Mouse (Mus musculus): ENCODE measurements around the gene Npr2. TPM values are rescaled to one million over a fixed set of nuclear protein-coding genes. Genes with fewer than 3 reads are reported as not detected.

Gene Npr2
- polyA plus RNA-seq (2017; shearing (Covaris generic)) = under 1 TPM in 1 of 2 experiments, not detected in 1; 0.18 TPM

GRCm38 (mm10) chr4:43631046-43631955 is at the start of gene Npr2:
TSS of gene Npr2 (plus strand) at chr4:43631935.

GRCm38 (mm10) chr4:43584444-43585416 is 47.0 kb upstream of the Npr2 start, which contains the start of gene Msmp:
TSS of gene Msmp (minus strand) at chr4:43584494.

GRCm38 (mm10) chr4:43653161-43654015 is 21.7 kb downstream of the Npr2 start, which contains the start of gene Spag8:
TSS of gene Spag8 (minus strand) at chr4:43653594.

GRCm38 (mm10) chr4:43656339-43657109 is 24.8 kb downstream of the Npr2 start, which contains the start of gene Hint2:
TSS of gene Hint2 (minus strand) at chr4:43656466.

GRCm38 (mm10) chr4:43668782-43669427 is 37.2 kb downstream of the Npr2 start, which contains the start of the genes Tmem8b and Fam221b:
TSS of gene Tmem8b (plus strand) at chr4:43668971.
TSS of gene Fam221b (minus strand) at chr4:43669145.

GRCm38 (mm10) chr4:43700707-43701106 is 69.0 kb downstream of the Npr2 start, which contains the start of gene Olfr70:
TSS of gene Olfr70 (minus strand) at chr4:43700807.

Other genes with a start within 250 kb of the Npr2 start
- under 1 TPM in 1 of 2 experiments, not detected in 1; 0.96 TPM for gene Rusc2, start 250.0 kb upstream of the Npr2 start, polyA plus RNA-seq (2017; shearing (Covaris generic))
- gene Fam166b, start 202.8 kb upstream of the Npr2 start, polyA plus RNA-seq (2017; shearing (Covaris generic)) = under 1 TPM in 1 of 2 experiments, not detected in 1; 0.12 TPM
- 10 to 100 TPM; 35.2 to 58.2 TPM for gene Tesk1, start 190.0 kb upstream of the Npr2 start, polyA plus RNA-seq (2017; shearing (Covaris generic))
- 10 to 100 TPM; 14.2 to 27.3 TPM for gene Cd72, start 177.3 kb upstream of the Npr2 start, polyA plus RNA-seq (2017; shearing (Covaris generic))
- gene Sit1, start 148.2 kb upstream of the Npr2 start, polyA plus RNA-seq (2017; shearing (Covaris generic)) = 100 to 1,000 TPM; 151 to 176 TPM
- 10 to 100 TPM; 60.9 to 85.4 TPM for gene Ccdc107, start 139.0 kb upstream of the Npr2 start, polyA plus RNA-seq (2017; shearing (Covaris generic))
- gene Arhgef39, start 132.2 kb upstream of the Npr2 start, polyA plus RNA-seq (2017; shearing (Covaris generic)) = 1 to 10 TPM; 5.6 to 6.3 TPM
- under 1 TPM; 0.17 to 0.47 TPM for gene Car9, start 125.0 kb upstream of the Npr2 start, polyA plus RNA-seq (2017; shearing (Covaris generic))
- gene Tpm2, start 108.2 kb upstream of the Npr2 start, polyA plus RNA-seq (2017; shearing (Covaris generic)) = under 1 TPM in 1 of 2 experiments, not detected in 1; 0.54 TPM
- 100 to 1,000 TPM in 1 of 2 experiments, 10 to 100 TPM in 1; 88.7 to 118 TPM for gene Creb3, start 69.6 kb upstream of the Npr2 start, polyA plus RNA-seq (2017; shearing (Covaris generic))
- 100 to 1,000 TPM; 144 to 270 TPM for gene Tln1, start 69.2 kb upstream of the Npr2 start, polyA plus RNA-seq (2017; shearing (Covaris generic))
- gene Rgp1, start 53.2 kb upstream of the Npr2 start, polyA plus RNA-seq (2017; shearing (Covaris generic)) = 10 to 100 TPM; 13.3 to 17.8 TPM
- 10 to 100 TPM; 33.3 to 39.1 TPM for gene Gba2, start 53.1 kb upstream of the Npr2 start, polyA plus RNA-seq (2017; shearing (Covaris generic))
- gene Msmp, start 47.4 kb upstream of the Npr2 start, polyA plus RNA-seq (2017; shearing (Covaris generic)) = 1 to 10 TPM; 1.2 to 3.1 TPM
- under 1 TPM in 1 of 2 experiments, not detected in 1; 0.37 TPM for gene Spag8, start 21.7 kb downstream of the Npr2 start, polyA plus RNA-seq (2017; shearing (Covaris generic))
- 10 to 100 TPM; 57.3 to 78.0 TPM for gene Hint2, start 24.5 kb downstream of the Npr2 start, polyA plus RNA-seq (2017; shearing (Covaris generic))
- gene Tmem8b, start 37.0 kb downstream of the Npr2 start, polyA plus RNA-seq (2017; shearing (Covaris generic)) = 1 to 10 TPM in 1 of 2 experiments, under 1 TPM in 1; 0.26 to 1.6 TPM
- gene Fam221b, start 37.2 kb downstream of the Npr2 start, polyA plus RNA-seq (2017; shearing (Covaris generic)) = 1 to 10 TPM; 1.2 to 1.3 TPM
- gene Olfr70, start 68.9 kb downstream of the Npr2 start, polyA plus RNA-seq (2017; shearing (Covaris generic)) = not detected
- under 1 TPM in 1 of 2 experiments, not detected in 1; 0.18 TPM for gene Olfr71, start 78.3 kb downstream of the Npr2 start, polyA plus RNA-seq (2017; shearing (Covaris generic))
- not detected for gene Hrct1, start 95.3 kb downstream of the Npr2 start, polyA plus RNA-seq (2017; shearing (Covaris generic))
- gene Spaar, start 98.1 kb downstream of the Npr2 start, polyA plus RNA-seq (2017; shearing (Covaris generic)) = under 1 TPM in 1 of 2 experiments, not detected in 1; 0.22 TPM
- gene Olfr159, start 139.1 kb downstream of the Npr2 start, polyA plus RNA-seq (2017; shearing (Covaris generic)) = not detected
- gene Olfr156, start 192.0 kb downstream of the Npr2 start, polyA plus RNA-seq (2017; shearing (Covaris generic)) = not detected
- under 1 TPM in 1 of 2 experiments, not detected in 1; 0.31 TPM for gene Olfr157, start 208.3 kb downstream of the Npr2 start, polyA plus RNA-seq (2017; shearing (Covaris generic))
- under 1 TPM in 1 of 2 experiments, not detected in 1; 0.27 TPM for gene Olfr155, start 219.6 kb downstream of the Npr2 start, polyA plus RNA-seq (2017; shearing (Covaris generic))
- gene Reck, start 243.6 kb downstream of the Npr2 start, polyA plus RNA-seq (2017; shearing (Covaris generic)) = 1 to 10 TPM; 3.2 to 7.0 TPM

Measured in activated CD4-positive, CD25-positive, alpha-beta regulatory T cell (primary cell).